Mouse (Mus musculus) forebrain, embryonic 12.5 days (tissue): Measurements from ENCODE around the gene E2f3. TPM values are rescaled to one million over a fixed set of nuclear protein-coding genes. Genes with fewer than 3 reads are reported as not detected.

ENCODE experiments used
- ATAC-seq: fragments of 200-750 bp; cut with Nextera tagmentation; 2 replicates; pipeline ENCODE4 v1.8.0; 2017; ENCODE audit warnings: moderate TSS enrichment; ENCODE audit not compliant: low FRiP score
- H3K27ac ChIP-seq: fragments of 300-500 bp; sonication (generic); 2 replicates; pipeline ENCODE4 v1.5.1; 2016; ENCODE audit warnings: mild to moderate bottlenecking
- H3K27me3 ChIP-seq: fragments of 300-500 bp; sonication (generic); 2 replicates; pipeline ENCODE4 v1.6.1; 2016; ENCODE audit warnings: mild to moderate bottlenecking
- H3K36me3 ChIP-seq: fragments of 300-500 bp; sonication (generic); replicated peaks from 2 replicates; pipeline ENCODE4 v1.6.1; 2016; ENCODE audit warnings: mild to moderate bottlenecking
- H3K4me1 ChIP-seq: fragments of 300-500 bp; sonication (generic); 2 replicates; pipeline ENCODE4 v1.6.1; 2016
- H3K4me2 ChIP-seq: fragments of 300-500 bp; sonication (generic); 2 replicates; pipeline ENCODE4 v1.6.1; 2016; ENCODE audit warnings: mild to moderate bottlenecking, moderate library complexity
- H3K4me3 ChIP-seq: fragments of 300-500 bp; sonication (generic); replicated peaks from 2 replicates; pipeline ENCODE4 v1.5.1; 2016; ENCODE audit warnings: mild to moderate bottlenecking
- H3K9ac ChIP-seq: fragments of 300-500 bp; sonication (generic); 2 replicates; pipeline ENCODE4 v1.6.1; 2016; ENCODE audit warnings: mild to moderate bottlenecking
- H3K9me3 ChIP-seq: fragments of 300-500 bp; sonication (generic); 2 replicates; pipeline ENCODE4 v1.6.1; 2016
- WGBS: fragments of 180-500 bp; shearing (Covaris S2); methylation state at CpG from one replicate; pipeline ENCODE4 v1.1.7; 2016; 5-methylcytosine and 5-hydroxymethylcytosine counted together
- polyA plus RNA-seq: library from polyadenylated mRNA; unstranded; fragments of >200 nt; fragmentation: Nextera tagmentation; extraction: Ambion mirVana; gene quantifications from 2 replicates; pipeline ENCODE4 v1.2.1, GENCODE M21; 2016

The E2f3 gene
- polyA plus RNA-seq, 1 experiment from 2014 or later: 20.9 TPM

DNA sequence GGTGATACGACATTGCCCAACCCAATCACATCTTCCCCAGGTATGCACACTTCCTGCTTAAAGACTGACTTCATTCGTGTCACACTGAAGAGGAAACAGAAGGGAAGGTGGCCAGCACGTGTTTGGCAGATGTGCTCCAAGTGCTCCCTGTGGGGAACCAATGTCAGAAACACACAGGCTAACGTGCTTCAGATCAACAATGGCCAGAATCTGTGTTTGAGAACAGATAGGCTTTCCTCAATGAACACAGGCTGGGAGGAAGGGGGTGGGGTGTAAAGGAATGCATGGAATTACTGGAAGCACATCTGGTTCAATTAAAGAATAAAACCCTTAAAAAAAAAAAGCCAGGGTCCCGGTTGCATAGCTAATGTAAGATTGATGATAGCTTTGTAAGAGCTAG, 15.2 kb upstream of the E2f3 start:
- no peak overlapping the region for H3K9ac ChIP-seq
- no peaks in the 10 kb centered on the region for H3K27me3 ChIP-seq
- no peaks in the 10 kb centered on the region for H3K9me3 ChIP-seq
- WGBS: 65% methylated on average over 5 of the region's 5 CpGs
- no peak overlapping the region for H3K4me3 ChIP-seq
- H3K36me3 ChIP-seq: no peaks in the 10 kb centered on the region
- no peak overlapping the region for H3K27ac ChIP-seq
- H3K4me2 ChIP-seq: no peak overlapping the region
- ATAC-seq: no peak
- H3K4me1 ChIP-seq: no peaks in the 10 kb centered on the region

DNA sequence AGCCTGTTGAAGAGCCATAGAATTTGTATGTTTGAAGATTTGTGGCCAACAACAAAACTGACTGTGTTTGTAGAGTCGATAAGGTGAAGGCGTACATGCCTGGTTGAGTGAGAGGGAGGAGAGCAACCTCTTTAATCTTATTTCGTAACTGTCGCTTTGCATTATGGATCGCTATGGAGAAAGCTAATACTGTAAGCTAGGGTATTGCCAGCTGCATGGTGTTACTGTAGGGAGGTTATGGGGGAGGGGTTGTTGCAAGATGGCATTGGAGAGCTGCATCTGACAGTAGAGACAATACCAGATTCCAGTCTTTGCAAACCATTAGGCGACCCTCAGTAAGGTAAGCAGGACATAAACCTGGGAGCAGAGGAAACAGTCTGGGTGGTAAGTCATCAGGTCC, 2.1 kb upstream of the E2f3 start:
- no peak overlapping the region for H3K4me2 ChIP-seq
- ATAC-seq: no peak
- 88% methylated on average over 6 of the region's 6 CpGs for WGBS
- peaks cover 16% of the 10 kb centered on the region for H3K4me1 ChIP-seq
- H3K27me3 ChIP-seq: no peaks in the 10 kb centered on the region
- H3K9me3 ChIP-seq: no peaks in the 10 kb centered on the region
- H3K4me3 ChIP-seq: no peak overlapping the region
- no peak overlapping the region for H3K9ac ChIP-seq
- H3K27ac ChIP-seq: no peak overlapping the region
- no peaks in the 10 kb centered on the region for H3K36me3 ChIP-seq

DNA sequence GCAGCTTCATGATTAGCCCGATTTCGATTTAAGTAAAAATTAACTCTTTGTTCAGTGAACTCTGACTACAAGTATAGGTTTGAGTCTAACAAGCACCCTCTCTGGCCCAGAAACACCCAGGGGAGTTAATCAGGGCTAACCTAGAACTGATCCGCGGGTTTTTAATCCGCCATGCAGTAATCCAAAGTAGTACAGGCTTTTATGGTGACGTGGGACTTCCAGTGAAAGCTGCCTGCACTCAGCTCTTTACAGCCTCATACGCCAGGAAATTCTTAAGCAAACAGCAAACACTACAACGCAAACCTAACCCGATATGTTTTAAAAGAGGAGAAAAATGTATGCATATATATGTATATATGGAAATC, 875 bp upstream of the E2f3 start:
- Histone ChIP-seq H3K4me2 (peak overlapping the region; percentile 79), H3K27me3 (no peaks in the 10 kb centered on the region), H3K27ac (peak overlapping the region; percentile 21; the same call in 1 of the 2 replicates), H3K4me3 (peak overlapping the region; percentile 95), H3K4me1 (peaks cover 25% of the 10 kb centered on the region), H3K36me3 (no peaks in the 10 kb centered on the region), H3K9me3 (no peaks in the 10 kb centered on the region), H3K9ac (0 out of 2 replicates have a peak overlapping the region, but pooled peaks have one; percentile 13)
- ATAC-seq: no peak
- WGBS: 19% methylated on average over 9 of the region's 9 CpGs

DNA sequence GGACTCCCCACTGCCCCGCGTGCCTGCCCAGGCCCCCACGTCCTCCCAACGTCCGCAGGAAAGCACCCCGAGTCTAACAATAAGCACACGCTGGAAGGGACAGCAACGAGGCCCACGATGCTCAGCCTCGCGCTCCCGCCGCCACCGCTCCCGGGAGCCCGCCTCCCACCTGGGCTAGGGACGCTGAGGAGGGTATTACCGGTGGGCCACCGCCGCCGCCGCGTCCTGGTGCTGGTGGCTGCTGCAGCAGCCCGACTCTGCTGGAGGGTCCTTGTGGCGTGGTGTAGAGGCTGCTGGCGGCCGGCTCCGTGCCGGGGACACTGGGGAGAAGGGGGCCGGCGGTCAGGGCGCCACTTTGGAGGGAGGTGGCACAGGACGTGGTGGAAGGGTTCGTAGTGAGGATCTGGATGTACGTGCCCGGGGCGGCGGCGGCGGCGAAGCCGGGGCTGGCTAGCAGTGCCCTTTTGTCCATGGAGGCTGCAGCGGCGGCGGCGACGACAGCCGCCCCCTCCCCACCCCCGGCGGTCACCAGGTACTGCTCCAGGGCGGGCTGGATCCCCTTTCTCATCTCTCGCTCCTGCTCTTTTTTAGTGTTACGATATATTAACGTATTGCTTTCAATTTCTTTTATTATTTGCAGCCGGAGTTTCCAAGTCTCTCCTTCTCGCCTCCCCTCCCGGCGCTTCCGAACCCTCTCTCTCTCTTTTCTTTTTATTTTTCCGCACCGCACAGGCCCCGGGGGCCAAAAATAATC, 585 bp downstream of the E2f3 start:
- Histone ChIP-seq H3K27me3 (no peaks in the 10 kb centered on the region), H3K9ac (peak overlapping the region; percentile 99), H3K4me2 (peak overlapping the region; percentile 79), H3K4me3 (peak overlapping the region; percentile 95), H3K36me3 (0 out of 2 replicates have a peak, but pooled peaks cover under 1% of the 10 kb centered on the region), H3K27ac (peak overlapping the region; percentile 97), H3K9me3 (no peaks in the 10 kb centered on the region), H3K4me1 (peaks cover 33% of the 10 kb centered on the region)
- under 1% methylated on average over 61 of the region's 62 CpGs for WGBS
- peak; percentile 6; the same call in 1 of the 2 replicates for ATAC-seq

DNA sequence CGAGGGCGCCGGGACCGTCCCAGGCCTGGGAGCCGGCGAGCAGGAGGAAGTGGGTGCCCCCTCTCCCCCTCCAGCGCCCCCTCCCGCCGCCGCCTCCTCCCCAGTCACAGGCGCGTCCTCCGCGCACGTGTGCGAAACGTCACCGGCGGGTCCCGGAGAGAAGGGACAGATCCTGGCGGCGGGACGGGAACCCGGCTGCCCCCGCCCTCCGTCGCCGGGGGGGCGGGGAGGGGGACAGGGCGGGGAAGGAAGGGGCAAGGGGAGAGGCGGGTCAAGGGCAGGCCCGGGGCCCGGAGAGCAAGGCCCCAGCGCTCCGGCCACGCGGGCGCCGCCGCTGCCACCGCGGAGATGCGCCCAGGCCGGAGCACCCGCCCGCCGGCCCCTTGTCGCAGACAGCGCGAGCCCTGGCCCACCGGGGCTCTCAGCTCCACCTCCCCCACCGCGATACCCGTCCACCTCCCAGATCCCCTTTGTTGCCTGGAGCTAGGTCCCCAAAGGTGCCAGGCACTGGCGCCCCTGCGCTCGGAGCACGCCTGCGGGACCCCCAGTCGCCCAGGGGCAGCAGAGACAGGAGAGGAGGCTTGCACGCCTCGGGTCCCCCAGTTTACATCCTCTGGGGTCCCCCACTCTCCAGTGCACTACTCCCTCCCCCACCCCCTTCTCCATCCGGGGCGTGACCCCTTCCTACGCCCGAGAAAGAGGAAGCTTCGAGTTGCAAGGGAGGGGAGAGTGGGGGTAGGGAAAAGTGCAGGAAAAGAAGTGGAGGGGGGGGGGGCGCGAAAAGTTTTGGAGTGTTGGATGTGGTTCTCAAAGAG, 1.4 kb downstream of the E2f3 start:
- ATAC-seq: peak; percentile 44
- 0% methylated on average over 43 of the region's 69 CpGs for WGBS
- peaks cover 8% of the 10 kb centered on the region; the same call in 1 of the 2 replicates for H3K36me3 ChIP-seq
- no peaks in the 10 kb centered on the region for H3K9me3 ChIP-seq
- peak overlapping the region; percentile 95 for H3K4me3 ChIP-seq
- peaks cover 33% of the 10 kb centered on the region for H3K4me1 ChIP-seq
- H3K27ac ChIP-seq: peak overlapping the region; percentile 97
- H3K4me2 ChIP-seq: peak overlapping the region; percentile 79
- peak overlapping the region; percentile 99 for H3K9ac ChIP-seq
- H3K27me3 ChIP-seq: no peaks in the 10 kb centered on the region

DNA sequence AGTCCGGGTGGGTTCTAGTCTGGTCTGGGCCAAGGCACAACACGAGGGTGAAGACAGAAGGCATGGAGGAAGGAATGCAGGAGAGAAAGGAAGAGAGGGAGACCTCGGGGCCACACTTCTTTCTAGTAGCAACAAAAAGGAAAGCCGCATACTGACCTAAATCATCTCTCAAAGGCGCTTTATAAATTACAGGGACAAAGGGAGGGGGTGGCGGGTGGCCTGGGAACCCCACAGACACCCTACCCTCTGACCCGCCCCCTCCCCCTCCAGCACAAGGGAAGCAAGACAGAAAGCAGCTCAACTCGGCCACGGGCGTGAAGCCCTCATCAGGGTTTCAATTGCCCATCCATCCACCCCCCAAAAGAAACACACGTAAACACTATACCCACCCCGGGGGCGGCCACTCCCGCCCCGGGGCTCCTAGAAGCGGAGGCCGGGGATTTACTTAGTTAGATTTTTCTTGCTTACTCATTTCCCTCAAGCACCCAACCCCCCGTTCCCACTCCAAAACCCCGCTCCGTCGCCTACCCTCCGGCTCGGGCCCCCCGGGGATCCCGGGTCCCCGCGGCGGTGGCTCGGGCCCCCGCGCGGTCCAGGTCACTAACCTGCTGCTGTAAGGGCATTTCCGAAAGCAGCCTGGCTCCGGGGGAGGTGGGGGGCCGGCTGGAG, 2.2 kb downstream of the E2f3 start:
- WGBS: under 1% methylated on average over 35 of the region's 35 CpGs
- ATAC-seq: no peak

GRCm38 (mm10) chr13:29983037-29983436, 2.8 kb downstream of the E2f3 start:
- H3K9me3 ChIP-seq: no peaks in the 10 kb centered on the region
- peak overlapping the region; percentile 95 for H3K4me3 ChIP-seq
- peaks cover 33% of the 10 kb centered on the region for H3K4me1 ChIP-seq
- H3K27me3 ChIP-seq: no peaks in the 10 kb centered on the region
- WGBS: 33% methylated on average over 6 of the region's 6 CpGs
- peaks cover 20% of the 10 kb centered on the region for H3K36me3 ChIP-seq
- no peak for ATAC-seq
- H3K27ac ChIP-seq: peak overlapping the region; percentile 97; the same call in 1 of the 2 replicates
- H3K9ac ChIP-seq: peak overlapping the region; percentile 99
- peak overlapping the region; percentile 79 for H3K4me2 ChIP-seq

More for the DNA sequence above, 2.2 kb downstream of the E2f3 start:
- peaks cover 16% of the 10 kb centered on the region for H3K36me3 ChIP-seq
- H3K9me3 ChIP-seq: no peaks in the 10 kb centered on the region
- H3K9ac ChIP-seq: peak overlapping the region; percentile 99
- H3K27me3 ChIP-seq: no peaks in the 10 kb centered on the region
- H3K4me3 ChIP-seq: peak overlapping the region; percentile 95
- H3K4me2 ChIP-seq: peak overlapping the region; percentile 79
- peak overlapping the region; percentile 97 for H3K27ac ChIP-seq
- peaks cover 33% of the 10 kb centered on the region for H3K4me1 ChIP-seq

DNA sequence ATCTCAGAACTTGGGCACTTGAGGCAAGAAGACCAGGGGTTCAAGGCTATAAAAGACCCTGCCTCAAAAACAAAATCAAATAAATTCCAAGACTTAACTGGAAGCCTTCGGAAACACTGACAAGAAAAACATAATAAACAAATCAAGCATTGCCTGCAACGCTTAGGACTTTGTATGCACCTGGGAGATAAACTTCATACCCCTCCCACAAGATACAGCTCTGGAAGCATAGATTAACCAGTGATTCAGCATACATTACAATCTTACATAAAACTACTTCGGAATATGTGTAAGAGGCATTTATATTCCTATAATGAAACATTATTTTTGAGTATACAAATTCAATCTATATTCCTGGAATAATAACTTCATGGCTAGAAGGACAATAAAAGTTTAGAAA, 3.5 kb downstream of the E2f3 start:
- no peak overlapping the region for H3K27ac ChIP-seq
- no peak overlapping the region for H3K9ac ChIP-seq
- ATAC-seq: no peak
- H3K4me3 ChIP-seq: no peak overlapping the region
- H3K4me2 ChIP-seq: peak overlapping the region; percentile 22
- H3K27me3 ChIP-seq: no peaks in the 10 kb centered on the region
- WGBS: 76% methylated on average over 3 of the region's 3 CpGs
- H3K4me1 ChIP-seq: peaks cover 33% of the 10 kb centered on the region
- H3K9me3 ChIP-seq: no peaks in the 10 kb centered on the region
- peaks cover 27% of the 10 kb centered on the region for H3K36me3 ChIP-seq

DNA sequence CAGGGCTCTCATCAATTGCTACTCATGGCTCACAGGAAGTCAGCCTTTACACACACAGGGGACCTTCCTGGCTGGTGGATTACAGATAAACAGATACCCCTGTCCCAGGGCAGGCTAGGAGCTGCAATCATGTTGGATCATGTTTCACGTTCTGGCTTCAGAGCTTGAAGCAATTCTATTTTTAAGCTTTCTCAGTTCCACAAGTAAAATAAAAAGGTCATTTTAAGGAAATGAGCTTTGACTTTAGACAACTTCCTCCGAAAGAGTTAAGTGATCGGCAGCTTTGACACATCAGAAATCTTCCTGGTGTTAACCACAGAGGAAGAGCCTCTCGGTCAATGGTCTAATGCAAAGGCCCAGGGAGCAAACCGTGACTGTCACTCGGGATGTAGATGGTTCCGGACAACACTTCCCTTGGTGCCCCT, 6.7 kb downstream of the E2f3 start:
- Histone ChIP-seq H3K4me3 (no peak overlapping the region), H3K27me3 (no peaks in the 10 kb centered on the region), H3K4me1 (peaks cover 24% of the 10 kb centered on the region), H3K36me3 (peaks cover 35% of the 10 kb centered on the region), H3K27ac (no peak overlapping the region), H3K9ac (no peak overlapping the region), H3K9me3 (no peaks in the 10 kb centered on the region), H3K4me2 (no peak overlapping the region)
- ATAC-seq: no peak
- 89% methylated on average over 7 of the region's 7 CpGs for WGBS

- no peak overlapping the region for H3K27ac ChIP-seq
- peaks cover 14% of the 10 kb centered on the region for H3K4me1 ChIP-seq
- no peaks in the 10 kb centered on the region for H3K27me3 ChIP-seq
- H3K9me3 ChIP-seq: no peaks in the 10 kb centered on the region
- H3K4me2 ChIP-seq: no peak overlapping the region
- H3K4me3 ChIP-seq: no peak overlapping the region
- H3K36me3 ChIP-seq: peaks cover 39% of the 10 kb centered on the region
- ATAC-seq: no peak
- WGBS: 93% methylated on average over 11 of the region's 11 CpGs
- H3K9ac ChIP-seq: no peak overlapping the region
These were observed 8.5 kb downstream of the E2f3 start for GRCm38 (mm10) chr13:29977358-29977757.

- Histone ChIP-seq H3K27me3 (no peaks in the 10 kb centered on the region), H3K36me3 (peaks cover 28% of the 10 kb centered on the region), H3K4me1 (no peaks in the 10 kb centered on the region), H3K9ac (no peak overlapping the region), H3K4me3 (no peak overlapping the region), H3K9me3 (no peaks in the 10 kb centered on the region), H3K4me2 (no peak overlapping the region), H3K27ac (no peak overlapping the region)
- 93% methylated on average over 5 of the region's 5 CpGs for WGBS
- ATAC-seq: no peak
These were observed 11.8 kb downstream of the E2f3 start for GRCm38 (mm10) chr13:29974066-29974465.

DNA sequence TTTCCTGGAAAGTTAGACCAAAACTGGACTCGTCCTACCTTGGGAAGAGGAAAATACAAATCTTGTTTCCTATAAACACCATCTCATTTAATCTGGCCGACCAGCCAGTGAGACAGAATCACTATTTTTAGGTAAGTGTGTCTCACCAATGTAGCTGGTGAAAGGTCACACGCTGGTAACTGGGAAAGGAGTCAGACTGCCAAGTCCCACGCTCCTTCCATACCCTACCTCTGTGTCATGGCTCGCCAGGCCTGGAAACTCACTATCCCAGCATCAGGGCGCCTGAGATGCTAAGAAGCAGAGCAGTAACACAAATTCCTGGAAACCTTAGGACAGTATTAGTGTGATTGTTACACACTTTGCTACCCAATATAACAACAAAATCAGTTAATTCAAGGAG, 12.3 kb downstream of the E2f3 start:
- Histone ChIP-seq H3K27me3 (no peaks in the 10 kb centered on the region), H3K9me3 (no peaks in the 10 kb centered on the region), H3K4me3 (no peak overlapping the region), H3K36me3 (peaks cover 23% of the 10 kb centered on the region), H3K27ac (no peak overlapping the region), H3K9ac (no peak overlapping the region), H3K4me1 (no peaks in the 10 kb centered on the region), H3K4me2 (no peak overlapping the region)
- WGBS: 93% methylated on average over 6 of the region's 6 CpGs
- no peak for ATAC-seq
